Mouse (Mus musculus): Measurements from ENCODE around the gene Kdf1. TPM values are rescaled to one million over a fixed set of nuclear protein-coding genes. Genes with fewer than 3 reads are reported as not detected.
A peak's percentile ranks its signal among the peaks of the same experiment; 100 is the strongest.

The Kdf1 gene
- total and polyA plus RNA-seq, 3 experiments = 0.04 to 0.12 TPM; not detected in 1

- TF ChIP-seq ELF1 (IDR thresholded peaks at IDR 0.05; ENCODE audit: low read depth, low read length) (no peak), ETS1 (IDR thresholded peaks at IDR 0.05; ENCODE audit: low read depth, low read length) (no peak), NELFE (IDR thresholded peaks at IDR 0.05; ENCODE audit: low read depth, low read length) (peak; percentile 74), MAX (IDR thresholded peaks at IDR 0.05; ENCODE audit: low read length) (peak; percentile 70), MAFK (IDR thresholded peaks at IDR 0.05; ENCODE audit: borderline replicate concordance, low read depth, low read length) (no peak), GATA1 (IDR thresholded peaks at IDR 0.05; ENCODE audit: low read depth, low read length) (no peak), POLR2A (IDR thresholded peaks at IDR 0.05; ENCODE audit: control insufficient read depth in 1 of 2, insufficient read depth in 1 of 2, low read depth in 1 of 2, low read length in 2 of 2, poor library complexity in 1 of 2) (peak; percentile 76 to 85; a peak in 3 of 4 replicates), MAZ (IDR thresholded peaks at IDR 0.05; ENCODE audit: low read depth, low read length) (no peak), TCF12 (IDR thresholded peaks at IDR 0.05; ENCODE audit: low read depth, low read length) (no peak), NRF1 (IDR thresholded peaks at IDR 0.05; ENCODE audit: insufficient read depth, low read depth, low read length, poor library complexity, severe bottlenecking) (no peak)
Measured at GRCm38 (mm10) chr4:133574070-133574842, 55.5 kb downstream of the Kdf1 start, which contains the start of gene Gpatch3 (continued).

GRCm38 (mm10) chr4:133574843-133575202 lies 56.1 kb downstream of the Kdf1 start:
- Histone ChIP-seq H3K27ac (ENCODE audit: control insufficient read depth, low read depth, low read length) (no peak overlapping the region; the same call in 1 of the 2 replicates), H3K36me3 (ENCODE audit: control insufficient read depth in 1 of 2, insufficient read depth in 2 of 2, low read length in 2 of 2) (no peaks in the 10 kb centered on the region), H3K9me3 (replicated peaks; ENCODE audit: insufficient read depth, low read length) (no peaks in the 10 kb centered on the region), H3K79me2 (ENCODE audit: control insufficient read depth, insufficient read depth, low read length, poor library complexity) (peaks cover 4% of the 10 kb centered on the region; the same call in 1 of the 2 replicates), H3K27me3 (ENCODE audit: control insufficient read depth in 1 of 2, insufficient read depth in 2 of 2, low read length in 2 of 2) (no peaks in the 10 kb centered on the region), H3K4me3 (ENCODE audit: control insufficient read depth in 1 of 2, insufficient read depth in 1 of 2, low read depth in 2 of 2, low read length in 2 of 2) (peak overlapping the region; percentile 54 to 84), H3K9ac (ENCODE audit: control insufficient read depth, low read depth, low read length, poor library complexity, severe bottlenecking) (peak overlapping the region; percentile 86), H3K4me1 (ENCODE audit: control insufficient read depth in 1 of 2, insufficient read depth in 2 of 2, low read length in 2 of 2) (no peaks in the 10 kb centered on the region)
- no peak for TF ChIP-seq ZC3H11A (IDR thresholded peaks at IDR 0.05; ENCODE audit: low read depth, low read length)
- 0 out of 2 replicates have a peak, but pooled peaks have one; percentile 29 for TF ChIP-seq RCOR1 (IDR thresholded peaks at IDR 0.05; ENCODE audit: low read depth, low read length)
- 0 out of 4 replicates have a peak, but pooled peaks of 1 of the 2 experiments have one; percentile 2 for TF ChIP-seq POLR2A (IDR thresholded peaks at IDR 0.05; ENCODE audit: control insufficient read depth in 1 of 2, insufficient read depth in 1 of 2, low read depth in 1 of 2, low read length in 2 of 2, poor library complexity in 1 of 2)
- TF ChIP-seq UBTF (IDR thresholded peaks at IDR 0.05; ENCODE audit: borderline replicate concordance, insufficient read depth, low read depth, low read length) = no peak
- 0 out of 2 replicates have a peak, but pooled peaks have one; percentile 2 for TF ChIP-seq KAT2A (conservative IDR thresholded peaks at IDR 0.05; ENCODE audit: low read depth, low read length)
- no peak for DNase-seq (ENCODE audit: low read depth, low spot score)

- Histone ChIP-seq H3K9ac (ENCODE audit: control insufficient read depth, low read depth, low read length, poor library complexity, severe bottlenecking) (no peak overlapping the region), H3K79me2 (ENCODE audit: control insufficient read depth, insufficient read depth, low read length, poor library complexity) (peaks cover 4% of the 10 kb centered on the region; the same call in 1 of the 2 replicates), H3K27ac (ENCODE audit: control insufficient read depth, low read depth, low read length) (no peak overlapping the region), H3K27me3 (ENCODE audit: control insufficient read depth in 1 of 2, insufficient read depth in 2 of 2, low read length in 2 of 2) (no peaks in the 10 kb centered on the region), H3K36me3 (ENCODE audit: control insufficient read depth in 1 of 2, insufficient read depth in 2 of 2, low read length in 2 of 2) (no peaks in the 10 kb centered on the region), H3K4me3 (ENCODE audit: control insufficient read depth in 1 of 2, insufficient read depth in 1 of 2, low read depth in 2 of 2, low read length in 2 of 2) (no peak overlapping the region), H3K4me1 (ENCODE audit: control insufficient read depth in 1 of 2, insufficient read depth in 2 of 2, low read length in 2 of 2) (no peaks in the 10 kb centered on the region), H3K9me3 (replicated peaks; ENCODE audit: insufficient read depth, low read length) (no peaks in the 10 kb centered on the region)
- DNase-seq (ENCODE audit: low read depth, low spot score) = no peak
- TF ChIP-seq TAL1 (IDR thresholded peaks at IDR 0.05; ENCODE audit: low read length) = no peak
- no peak for TF ChIP-seq SIN3A (IDR thresholded peaks at IDR 0.05; ENCODE audit: low read length)
- no peak for TF ChIP-seq CHD1 (IDR thresholded peaks at IDR 0.05; ENCODE audit: low read depth, low read length)
- no peak for TF ChIP-seq MEF2A (IDR thresholded peaks at IDR 0.05; ENCODE audit: extremely low read depth, insufficient replicate concordance, low read depth, low read length, poor library complexity, severe bottlenecking)
- TF ChIP-seq ELF1 (IDR thresholded peaks at IDR 0.05; ENCODE audit: low read depth, low read length) = no peak
- TF ChIP-seq RAD21 (IDR thresholded peaks at IDR 0.05; ENCODE audit: low read depth, low read length) = no peak
- TF ChIP-seq RCOR1 (IDR thresholded peaks at IDR 0.05; ENCODE audit: low read depth, low read length) = no peak
- TF ChIP-seq POLR2AphosphoS2 (IDR thresholded peaks at IDR 0.05; ENCODE audit: low read length) = no peak
- TF ChIP-seq USF1 (IDR thresholded peaks at IDR 0.05; ENCODE audit: low read depth, low read length) = no peak
- no peak for TF ChIP-seq ZMIZ1 (IDR thresholded peaks at IDR 0.05; ENCODE audit: low read depth, low read length)
- TF ChIP-seq TBP (IDR thresholded peaks at IDR 0.05; ENCODE audit: low read depth, low read length) = no peak
- no peak for TF ChIP-seq BHLHE40 (IDR thresholded peaks at IDR 0.05; ENCODE audit: borderline replicate concordance, low read depth, low read length)
- TF ChIP-seq GABPA (IDR thresholded peaks at IDR 0.05; ENCODE audit: low read depth, low read length) = no peak
- TF ChIP-seq GATA1 (IDR thresholded peaks at IDR 0.05; ENCODE audit: low read depth, low read length) = no peak
- no peak for TF ChIP-seq MYB (IDR thresholded peaks at IDR 0.05; ENCODE audit: low read depth, low read length)
- TF ChIP-seq CTCF (IDR thresholded peaks at IDR 0.05 in 2 of 3, conservative IDR thresholded peaks at IDR 0.05 in 1 of 3; ENCODE audit: control insufficient read depth in 1 of 3, insufficient read depth in 1 of 3, low read depth in 2 of 3, low read length in 3 of 3, poor library complexity in 1 of 3, severe bottlenecking in 1 of 3) = no peak
- no peak for TF ChIP-seq UBTF (IDR thresholded peaks at IDR 0.05; ENCODE audit: borderline replicate concordance, insufficient read depth, low read depth, low read length)
- no peak for TF ChIP-seq NRF1 (IDR thresholded peaks at IDR 0.05; ENCODE audit: insufficient read depth, low read depth, low read length, poor library complexity, severe bottlenecking)
Measured at GRCm38 (mm10) chr4:133577983-133578382, 59.2 kb downstream of the Kdf1 start.

All from MEL (cell line).